Mouse (Mus musculus) fat pad, adult 2 months (tissue): ENCODE data around the gene Gnaq.

Source experiments
- DNase-seq: peaks from one replicate; pipeline ENCODE4 v3.0.0-alpha.2; 2011; ENCODE audit warnings: low read depth, low spot score; ENCODE audit errors: extremely low read depth

The Gnaq gene

GRCm38 (mm10) chr19:16309031-16309430 is 176.4 kb downstream of the Gnaq start:
- DNase-seq, result no peak

GRCm38 (mm10) chr19:16314295-16314821 is 181.7 kb downstream of the Gnaq start:
- no peak for DNase-seq

GRCm38 (mm10) chr19:16315525-16315924 is 182.9 kb downstream of the Gnaq start:
- DNase-seq, result no peak

DNA sequence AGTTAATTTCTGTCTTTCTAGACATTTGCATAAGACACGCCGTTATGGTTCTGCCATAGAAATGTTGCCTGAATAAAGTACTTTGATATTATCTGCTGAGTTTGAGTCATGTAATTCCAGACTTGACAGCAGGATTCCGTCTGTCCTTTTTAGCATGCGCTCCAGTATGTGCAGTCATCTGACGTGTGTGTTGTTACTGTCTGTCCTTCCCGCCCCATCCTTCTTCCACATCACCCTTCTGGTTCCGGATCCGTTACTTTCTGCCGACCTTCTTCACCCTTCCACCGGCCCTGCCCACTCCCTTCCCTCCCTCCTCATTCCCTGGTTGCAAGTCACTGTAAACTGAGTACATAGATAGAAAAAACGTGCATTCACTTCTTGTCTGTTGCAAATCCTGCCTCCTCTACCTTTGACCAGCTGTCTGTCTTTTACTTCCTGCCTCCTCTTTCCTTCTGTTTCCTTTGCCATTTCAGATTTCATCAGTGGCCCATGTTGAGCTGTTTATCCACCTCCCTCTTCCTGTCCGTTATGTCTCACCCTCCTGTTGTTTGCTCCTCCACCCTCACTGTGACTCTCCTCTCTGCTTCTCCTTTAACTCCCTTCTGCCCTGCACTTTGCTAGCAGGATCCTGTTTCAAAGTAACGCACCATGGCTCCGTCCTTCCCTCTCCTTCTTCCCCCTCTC is 185.6 kb downstream of the Gnaq start:
- DNase-seq, result no peak

DNA sequence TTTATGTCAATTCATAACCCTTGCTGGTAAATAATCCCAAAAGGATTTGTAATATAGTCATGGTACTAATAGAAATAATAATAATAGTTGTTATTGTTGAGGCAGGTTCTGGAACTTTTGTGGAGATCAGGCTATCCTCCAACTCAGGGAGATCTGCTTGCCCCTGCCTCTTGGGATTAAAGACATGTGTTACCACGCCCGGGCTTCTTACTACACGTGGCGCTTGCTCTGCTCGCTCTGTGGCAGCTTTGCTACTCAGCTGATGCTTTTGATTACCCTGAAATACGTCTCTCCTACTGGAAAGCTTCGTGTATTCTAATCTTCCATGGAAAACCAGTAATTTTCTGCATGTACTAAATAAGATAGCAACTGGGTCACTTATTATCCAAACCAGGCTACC is 187.4 kb downstream of the Gnaq start:
- no peak for DNase-seq

- no peak for DNase-seq
Measured at GRCm38 (mm10) chr19:16322986-16323385, 190.4 kb downstream of the Gnaq start.

- DNase-seq, result no peak
Measured at GRCm38 (mm10) chr19:16324239-16324638, 191.6 kb downstream of the Gnaq start.

- DNase-seq, result peak; percentile 21
Measured at GRCm38 (mm10) chr19:16325911-16326310, 193.3 kb downstream of the Gnaq start.

- DNase-seq, result no peak
Measured at GRCm38 (mm10) chr19:16327401-16328073, 194.9 kb downstream of the Gnaq start.

- no peak for DNase-seq
Measured at GRCm38 (mm10) chr19:16328074-16328850, 195.6 kb downstream of the Gnaq start.

- no peak for DNase-seq
Measured at GRCm38 (mm10) chr19:16329056-16329455, 196.4 kb downstream of the Gnaq start.

- no peak for DNase-seq
Measured at GRCm38 (mm10) chr19:16329648-16330047, 197.0 kb downstream of the Gnaq start.

- no peak for DNase-seq
Measured at GRCm38 (mm10) chr19:16330161-16330560, 197.5 kb downstream of the Gnaq start.

DNA sequence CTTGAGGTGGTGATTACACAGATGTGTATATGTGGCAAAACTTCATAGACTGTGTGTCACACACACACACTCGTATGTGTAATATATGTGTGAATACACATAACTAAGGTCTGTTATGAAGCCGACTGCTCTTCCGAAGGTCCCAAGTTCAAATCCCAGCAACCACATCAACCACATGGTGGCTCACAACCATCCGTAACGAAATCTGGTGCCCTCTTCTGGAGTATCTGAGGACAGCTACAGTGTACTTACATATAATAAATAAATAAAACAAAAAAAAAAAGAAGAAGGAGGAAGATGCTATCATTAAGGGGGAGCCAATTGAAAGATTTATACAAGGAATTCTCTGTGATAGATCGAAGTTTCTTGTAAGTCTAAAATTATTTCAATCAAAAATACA is 198.4 kb downstream of the Gnaq start:
- DNase-seq, result no peak

DNA sequence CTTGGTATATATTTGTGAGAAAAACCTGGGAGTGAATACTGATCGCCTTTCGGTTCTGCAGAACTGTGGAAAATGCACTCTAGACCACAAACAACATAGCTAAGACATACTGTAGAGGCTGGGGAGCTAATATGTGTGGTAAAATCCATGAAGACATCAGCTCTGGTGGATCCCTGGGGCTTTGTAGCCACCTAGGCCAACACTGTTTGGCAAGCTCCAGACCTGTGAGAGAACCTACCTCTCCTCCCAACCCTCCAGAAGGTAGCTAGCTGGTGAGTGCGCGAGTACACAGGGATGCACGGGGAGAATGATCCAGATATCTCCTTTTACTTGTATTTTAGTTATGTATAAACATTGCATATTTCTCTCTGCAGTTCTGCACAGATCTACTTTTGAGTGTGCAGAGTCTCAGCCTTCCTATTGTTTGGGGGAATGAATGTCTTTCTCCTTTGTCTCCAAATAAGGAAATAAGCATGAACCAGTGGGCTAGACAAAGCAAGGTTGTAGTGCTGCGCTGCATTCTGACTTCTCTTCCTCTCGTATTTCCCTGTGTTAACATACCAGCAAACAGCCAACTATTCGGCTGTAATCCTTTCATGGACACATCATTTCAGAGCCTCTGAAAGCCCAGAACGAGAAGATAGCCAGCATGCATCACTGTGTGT is 205.4 kb downstream of the Gnaq start:
- no peak for DNase-seq

DNA sequence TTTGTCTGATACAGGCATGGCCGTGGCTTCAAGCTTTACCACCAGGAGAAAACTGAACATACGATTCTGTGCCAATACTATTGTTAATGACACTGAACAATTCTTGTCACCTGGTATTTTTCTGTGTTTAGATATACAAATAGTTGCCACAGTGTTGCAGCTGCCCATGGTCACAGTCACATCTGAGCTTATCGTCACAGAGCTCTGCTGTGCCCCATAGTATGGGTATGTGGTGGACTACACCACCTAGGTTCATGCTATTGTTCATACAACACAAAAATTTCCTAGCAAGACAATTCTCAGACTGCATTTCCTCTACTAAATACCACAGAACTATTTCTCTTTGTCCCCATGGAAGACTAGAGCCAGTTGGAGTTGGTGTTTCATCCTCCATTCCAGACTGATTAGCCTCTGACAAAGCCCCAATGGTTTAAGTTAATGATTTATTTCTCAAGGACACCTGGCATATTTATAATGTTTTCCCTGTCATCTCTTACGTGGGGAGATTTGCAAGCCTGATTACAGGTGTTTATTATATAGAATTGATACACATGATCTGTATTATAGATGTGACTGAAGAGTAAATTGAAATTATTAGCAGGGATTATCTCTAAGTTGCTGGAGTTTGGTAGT is 207.4 kb downstream of the Gnaq start:
- DNase-seq, result no peak

DNA sequence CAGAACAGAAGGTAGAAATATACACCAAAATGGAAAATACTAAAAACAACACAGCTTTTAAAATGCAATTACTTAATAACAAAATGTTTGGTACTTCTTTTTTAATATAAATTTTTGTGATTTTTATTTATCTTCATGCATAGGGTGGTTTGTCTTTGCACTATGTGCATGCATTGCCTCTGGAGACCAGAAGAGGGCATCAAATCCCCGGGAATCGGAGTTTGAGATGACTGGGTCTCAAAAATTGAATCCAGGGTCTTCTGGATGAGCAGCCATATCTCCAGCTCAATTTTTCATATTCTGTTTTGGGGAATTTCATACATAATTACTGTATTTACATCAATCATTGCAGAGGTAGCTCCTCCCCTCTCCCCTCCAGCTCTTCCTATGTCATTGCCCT is 210.1 kb downstream of the Gnaq start:
- DNase-seq, result no peak

DNA sequence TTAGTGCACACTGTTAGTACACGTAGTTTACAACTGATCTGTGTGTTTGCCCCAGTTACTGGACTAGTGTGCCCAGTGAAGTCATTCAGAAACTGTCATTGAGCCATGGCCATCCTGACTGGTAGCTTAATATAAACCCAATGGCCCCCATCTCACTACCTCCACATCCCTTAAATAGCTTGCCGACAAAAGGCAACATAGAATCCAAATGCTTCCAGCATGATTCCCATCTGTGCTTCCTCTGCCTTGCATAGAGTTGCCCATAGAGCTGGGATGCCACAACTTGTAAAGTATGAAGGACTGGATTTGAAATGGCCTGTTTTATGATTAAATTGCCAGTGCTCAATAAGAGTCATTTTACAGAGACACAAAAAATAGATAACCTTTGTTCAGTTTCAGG is 212.9 kb downstream of the Gnaq start:
- DNase-seq, result no peak

GRCm38 (mm10) chr19:16347037-16347436 is 214.4 kb downstream of the Gnaq start:
- DNase-seq, result no peak

DNA sequence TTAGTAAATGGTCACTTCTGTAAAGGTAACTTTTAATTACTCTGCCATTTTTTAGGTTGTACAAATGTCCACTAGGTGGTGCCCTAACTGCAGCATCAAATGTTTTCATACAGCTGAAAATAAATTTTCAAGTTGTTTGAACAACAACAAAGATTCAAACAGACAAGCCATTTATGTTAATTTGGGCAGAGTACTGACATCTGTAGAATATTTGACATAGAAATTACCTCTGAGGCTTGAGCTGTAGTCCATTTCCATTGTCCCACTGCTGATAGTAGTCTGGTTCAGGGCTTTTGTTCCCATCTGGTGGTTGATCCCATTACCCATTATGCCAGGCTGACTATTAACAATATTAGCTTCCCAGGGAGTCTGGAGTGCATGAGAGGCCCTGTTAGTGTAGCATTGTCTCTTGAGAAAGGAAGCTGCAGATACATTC is 221.1 kb downstream of the Gnaq start:
- no peak for DNase-seq

- DNase-seq, result no peak
Measured at GRCm38 (mm10) chr19:16358148-16358547, 225.5 kb downstream of the Gnaq start.
